Mouse (Mus musculus): ENCODE measurements at regions not wholly inside any gene's neighbourhood (a gene's known extent, or its start where the extent isn't known, plus 50 kb on each side); places are given as distances from the start of the nearest gene placed in this dataset.

- no peak for DNase-seq (ENCODE audit: low spot score in 2 of 2)
These were observed 54.6 kb downstream of the Sox4 start for GRCm38 (mm10) chr13:28898900-28899299.

GRCm38 (mm10) chr13:28892896-28893295 lies 60.6 kb downstream of the Sox4 start:
- DNase-seq (ENCODE audit: low spot score in 2 of 2) = no peak

GRCm38 (mm10) chr13:28887098-28887497 lies 66.4 kb downstream of the Sox4 start:
- DNase-seq (ENCODE audit: low spot score in 2 of 2) = no peak

DNA sequence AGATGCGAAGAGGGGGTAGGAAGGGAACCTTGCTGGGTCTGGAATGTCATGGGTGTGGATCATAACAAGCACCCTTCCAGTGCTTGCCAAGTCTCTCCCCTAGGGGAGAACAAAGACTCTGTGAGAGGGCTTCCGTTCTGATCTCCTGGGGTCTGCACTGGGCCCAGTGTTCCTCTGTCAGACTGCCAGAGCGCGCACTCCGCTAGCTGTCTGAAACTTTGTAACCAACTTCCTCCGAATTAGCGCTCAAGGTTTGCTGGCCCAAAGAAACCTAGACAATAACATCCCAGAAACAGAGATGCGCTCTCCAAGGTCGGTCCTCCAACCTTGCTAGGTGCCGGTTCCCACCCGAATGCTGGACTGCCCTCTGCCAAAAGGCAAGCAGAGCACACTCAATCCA lies 66.8 kb downstream of the Sox4 start:
- DNase-seq (ENCODE audit: low spot score in 2 of 2) = no peak

DNA sequence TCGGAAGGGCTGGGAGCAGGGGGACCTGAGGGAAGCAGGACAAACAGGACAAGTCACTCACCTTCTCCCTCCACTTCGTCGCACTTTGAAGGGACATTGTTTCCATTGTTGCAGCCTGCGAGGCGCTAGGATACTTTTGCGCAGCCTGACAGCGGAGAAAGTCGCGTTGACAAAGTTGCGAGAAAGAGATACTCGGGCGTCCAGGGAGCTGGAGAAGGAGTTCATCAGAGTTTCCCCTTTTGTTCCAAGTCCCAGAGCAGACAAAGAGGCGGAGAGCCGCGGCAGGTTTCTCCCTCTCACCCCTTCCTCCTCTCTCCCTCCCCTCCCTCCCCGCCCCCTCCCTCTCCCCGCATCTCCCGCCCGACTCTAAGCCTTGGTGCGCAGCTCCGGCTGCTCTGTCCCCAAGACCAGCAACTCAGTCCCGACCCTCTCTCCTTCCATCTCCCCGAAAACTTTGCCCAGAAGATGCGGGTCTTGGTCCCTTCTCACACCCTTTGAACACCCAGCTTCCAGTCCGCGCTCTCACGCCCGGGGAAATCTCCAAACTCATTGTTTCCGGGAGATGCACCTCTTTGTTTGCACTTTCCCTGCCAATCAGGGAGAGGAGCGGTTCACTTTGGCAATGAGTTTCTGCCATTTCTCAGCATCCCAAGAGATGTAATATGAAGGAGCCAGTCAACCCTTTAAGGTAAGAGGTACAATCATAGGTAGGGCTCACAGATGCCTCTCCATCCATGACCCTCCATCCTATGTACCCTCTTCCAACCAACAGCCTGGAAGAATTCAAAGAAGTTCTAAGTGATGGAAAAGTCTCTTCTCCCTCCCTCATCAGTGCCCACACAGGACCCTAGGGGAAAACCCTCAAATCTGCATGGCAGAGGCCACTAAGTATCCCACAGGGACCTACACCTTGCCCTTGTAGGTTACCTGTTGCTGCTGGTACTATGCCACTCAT lies 68.2 kb downstream of the Sox4 start:
- no peak for DNase-seq (ENCODE audit: low spot score in 2 of 2)

DNA sequence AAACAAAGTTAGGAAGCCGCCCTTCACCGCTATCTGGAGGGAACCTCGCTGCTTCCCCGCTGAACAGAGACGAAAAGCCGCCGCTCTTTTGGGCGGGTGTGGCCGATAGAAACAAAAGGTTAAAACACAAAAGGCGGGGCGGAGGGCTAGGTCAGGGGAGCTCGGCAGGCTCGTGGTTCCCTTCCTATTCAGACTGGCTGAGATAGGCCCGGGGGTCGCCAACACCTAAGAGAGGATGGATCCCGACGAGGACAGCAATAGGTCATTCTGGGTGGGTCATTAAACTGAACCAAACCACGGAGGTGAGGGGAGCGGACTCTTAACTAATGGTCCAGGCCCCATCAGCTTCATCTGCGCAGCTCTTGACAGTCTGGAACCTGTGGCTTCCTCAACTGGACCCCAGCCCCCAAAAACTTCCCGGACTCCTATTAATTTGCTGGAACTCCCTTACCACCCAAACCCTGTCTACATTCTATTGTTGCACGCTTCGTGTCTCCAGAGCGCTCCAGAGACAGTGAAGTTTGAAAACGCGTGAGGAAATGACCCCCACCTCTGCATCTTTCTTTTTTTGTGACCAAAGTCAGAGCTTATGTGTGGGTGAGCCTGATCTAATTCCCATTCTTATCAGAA lies 69.2 kb downstream of the Sox4 start:
- DNase-seq (ENCODE audit: low spot score in 2 of 2) = no peak

DNA sequence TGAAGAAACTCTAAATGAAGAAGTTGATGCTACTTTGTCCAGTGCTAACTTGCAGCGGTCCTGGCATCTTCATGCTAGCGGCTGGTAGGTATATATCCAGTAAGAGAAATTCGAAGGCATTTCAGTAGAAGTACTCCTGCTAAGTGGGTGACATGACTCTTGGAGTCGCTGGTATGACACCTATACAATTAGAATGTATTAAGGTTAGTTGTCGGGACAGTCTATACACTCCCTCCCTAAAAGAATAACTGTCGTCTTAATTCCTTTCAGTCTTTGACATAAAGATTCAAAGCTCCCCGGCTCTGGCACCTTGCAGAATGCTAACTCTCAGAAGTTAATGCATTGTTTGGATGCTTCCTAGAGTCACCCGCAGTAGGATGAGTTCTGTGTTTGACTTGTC lies 70.1 kb downstream of the Sox4 start:
- DNase-seq (ENCODE audit: low spot score in 2 of 2) = no peak

- DNase-seq (ENCODE audit: low spot score in 2 of 2) = no peak
These were observed 72.6 kb downstream of the Sox4 start for GRCm38 (mm10) chr13:28880888-28881287.

GRCm38 (mm10) chr13:28878692-28879091 lies 74.8 kb downstream of the Sox4 start:
- no peak for DNase-seq (ENCODE audit: low spot score in 2 of 2)

- DNase-seq (ENCODE audit: low spot score in 2 of 2) = no peak
These were observed 76.7 kb downstream of the Sox4 start for GRCm38 (mm10) chr13:28876771-28877170.

DNA sequence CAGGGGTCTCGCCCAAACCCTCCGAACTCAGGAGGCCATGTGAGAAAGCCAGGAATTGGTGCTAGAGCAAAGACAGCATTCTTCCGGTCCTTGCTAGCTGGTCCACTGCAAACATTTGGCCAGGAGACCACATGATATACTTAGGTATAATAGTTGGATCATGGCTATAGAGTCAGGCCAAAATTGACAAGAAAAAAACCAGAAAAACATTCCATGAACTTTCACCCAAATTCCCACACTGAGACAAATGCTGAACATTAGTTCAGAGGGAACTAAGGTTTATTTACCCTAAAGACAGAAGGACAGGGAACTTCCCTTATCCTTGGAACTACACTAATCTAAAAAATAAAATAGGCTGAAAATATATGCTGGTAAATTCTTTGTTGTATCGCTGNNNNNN lies 82.8 kb downstream of the Sox4 start:
- no peak for DNase-seq (ENCODE audit: low spot score in 2 of 2)

GRCm38 (mm10) chr13:28867210-28867609 lies 86.3 kb downstream of the Sox4 start:
- no peak for DNase-seq (ENCODE audit: low spot score in 2 of 2)

DNA sequence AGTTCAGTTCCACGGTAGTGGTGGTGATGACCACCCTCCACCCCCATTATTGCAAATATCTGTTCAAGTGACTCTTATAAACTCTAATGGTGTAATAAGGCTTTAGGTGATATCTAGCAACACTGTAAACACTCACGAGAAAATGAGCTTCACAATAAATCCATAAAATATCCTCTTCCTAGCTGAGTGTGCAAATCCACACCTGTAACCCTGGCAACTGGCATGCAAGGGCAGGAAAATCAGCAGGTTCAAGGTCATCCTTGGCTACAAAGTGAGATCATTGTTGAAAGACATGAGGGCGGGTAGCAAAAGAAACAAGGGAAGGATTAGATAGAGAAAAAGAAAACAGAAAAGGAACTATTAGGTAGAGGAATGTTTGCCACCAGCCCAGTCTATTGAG lies 86.8 kb downstream of the Sox4 start:
- DNase-seq (ENCODE audit: low spot score in 2 of 2) = no peak

GRCm38 (mm10) chr13:28860601-28861000 lies 92.9 kb downstream of the Sox4 start:
- no peak for DNase-seq (ENCODE audit: low spot score in 2 of 2)

GRCm38 (mm10) chr13:28859829-28860427 lies 93.6 kb downstream of the Sox4 start:
- DNase-seq (ENCODE audit: low spot score in 2 of 2) = no peak

GRCm38 (mm10) chr13:28858001-28858400 lies 95.5 kb downstream of the Sox4 start:
- no peak for DNase-seq (ENCODE audit: low spot score in 2 of 2)

- peak in 1 of 2 experiments; percentile 22 for DNase-seq (ENCODE audit: low spot score in 2 of 2)
These were observed 96.3 kb downstream of the Sox4 start for GRCm38 (mm10) chr13:28857201-28857600.

DNA sequence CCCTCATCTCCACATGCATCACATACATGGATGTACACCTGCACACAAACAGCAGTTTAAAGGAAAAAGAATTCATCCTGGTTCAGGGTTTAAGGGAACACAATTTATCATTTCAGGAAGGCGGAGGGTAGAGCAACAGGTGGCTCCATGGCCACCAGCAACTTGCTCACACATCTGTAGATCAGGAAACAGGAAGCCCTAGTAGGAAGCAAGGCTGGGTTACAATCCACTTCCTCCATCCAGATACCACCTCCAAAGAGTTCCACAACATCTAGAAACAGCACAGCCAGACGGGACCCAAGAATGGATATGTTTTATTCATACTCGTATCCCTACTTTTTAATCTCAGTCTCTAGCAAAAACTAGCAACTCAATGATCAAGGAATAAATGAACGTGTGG lies 97.0 kb downstream of the Sox4 start:
- DNase-seq (ENCODE audit: low spot score in 2 of 2) = no peak

GRCm38 (mm10) chr13:28854247-28854646 lies 99.3 kb downstream of the Sox4 start:
- no peak for DNase-seq (ENCODE audit: low spot score in 2 of 2)

DNA sequence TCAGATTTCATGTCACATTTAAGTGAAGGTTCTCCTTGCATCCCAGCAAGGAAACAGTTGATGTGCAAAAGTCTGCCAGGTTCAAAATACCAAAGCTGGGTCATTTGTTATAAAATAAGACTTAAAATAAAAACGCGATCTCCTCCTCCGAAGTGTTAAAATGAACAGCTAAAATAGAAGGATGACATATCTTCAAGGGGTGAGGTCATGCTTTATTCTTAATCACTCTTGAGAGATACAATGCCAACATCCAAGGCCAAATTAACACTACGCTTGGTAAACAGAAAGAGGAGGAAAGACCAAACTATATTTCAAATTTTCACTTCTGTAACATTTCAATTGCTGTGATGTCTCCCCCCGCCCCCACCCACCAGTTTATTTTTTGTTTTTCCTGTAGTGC lies 105.2 kb downstream of the Sox4 start:
- DNase-seq (ENCODE audit: low spot score in 2 of 2) = no peak

DNA sequence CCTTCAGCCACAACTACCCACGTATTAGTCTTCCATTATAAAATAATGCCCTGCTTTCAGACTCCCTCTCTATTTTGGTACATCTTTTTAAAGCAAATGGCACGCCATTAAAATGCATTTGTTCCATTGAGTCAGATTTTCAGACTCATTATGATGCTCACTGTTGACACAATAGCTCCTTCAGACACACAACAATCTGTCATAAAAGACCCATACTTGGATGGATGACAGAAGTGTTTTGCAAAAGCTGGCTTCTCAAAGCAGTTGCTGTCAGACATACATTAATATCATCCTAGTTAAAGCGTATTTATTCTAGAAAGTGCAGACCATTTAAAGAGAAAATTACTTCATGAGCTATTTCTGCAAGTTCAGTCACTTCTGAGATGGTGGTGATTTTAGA lies 106.0 kb downstream of the Sox4 start:
- no peak for DNase-seq (ENCODE audit: low spot score in 2 of 2)

DNA sequence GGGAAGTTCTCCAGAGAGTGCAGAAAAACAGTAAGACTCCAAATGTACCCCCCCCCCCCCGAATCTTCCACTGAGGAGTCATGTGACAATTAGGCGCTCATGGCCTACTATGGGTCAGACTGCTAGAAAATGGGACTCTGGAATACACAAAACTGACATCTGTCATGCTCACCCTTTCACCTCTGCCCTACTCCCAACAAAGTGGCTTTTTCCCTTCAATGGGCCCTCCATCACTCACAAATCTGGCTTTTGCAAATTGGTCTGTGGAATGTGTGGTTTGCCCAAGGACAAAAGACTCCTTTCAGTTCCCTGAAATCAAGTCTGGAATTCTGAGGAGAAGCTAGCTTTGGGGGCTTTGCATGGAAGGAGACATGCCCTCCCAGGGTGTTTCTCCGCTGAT lies 109.0 kb downstream of the Sox4 start:
- no peak for DNase-seq (ENCODE audit: low spot score in 2 of 2)

All from layer of hippocampus, postnatal 14 days (tissue).